Mouse (Mus musculus): ENCODE measurements around the gene Igsf1. TPM values are rescaled to one million over a fixed set of nuclear protein-coding genes. Genes with fewer than 3 reads are reported as not detected.
A peak's percentile ranks its signal among the peaks of the same experiment; 100 is the strongest.

Gene Igsf1
- 7.2 and 10.3 TPM in 2 replicates for polyA plus RNA-seq (2011; ENCODE audit: insufficient read depth, insufficient read length, low read depth, missing spikeins)

DNA sequence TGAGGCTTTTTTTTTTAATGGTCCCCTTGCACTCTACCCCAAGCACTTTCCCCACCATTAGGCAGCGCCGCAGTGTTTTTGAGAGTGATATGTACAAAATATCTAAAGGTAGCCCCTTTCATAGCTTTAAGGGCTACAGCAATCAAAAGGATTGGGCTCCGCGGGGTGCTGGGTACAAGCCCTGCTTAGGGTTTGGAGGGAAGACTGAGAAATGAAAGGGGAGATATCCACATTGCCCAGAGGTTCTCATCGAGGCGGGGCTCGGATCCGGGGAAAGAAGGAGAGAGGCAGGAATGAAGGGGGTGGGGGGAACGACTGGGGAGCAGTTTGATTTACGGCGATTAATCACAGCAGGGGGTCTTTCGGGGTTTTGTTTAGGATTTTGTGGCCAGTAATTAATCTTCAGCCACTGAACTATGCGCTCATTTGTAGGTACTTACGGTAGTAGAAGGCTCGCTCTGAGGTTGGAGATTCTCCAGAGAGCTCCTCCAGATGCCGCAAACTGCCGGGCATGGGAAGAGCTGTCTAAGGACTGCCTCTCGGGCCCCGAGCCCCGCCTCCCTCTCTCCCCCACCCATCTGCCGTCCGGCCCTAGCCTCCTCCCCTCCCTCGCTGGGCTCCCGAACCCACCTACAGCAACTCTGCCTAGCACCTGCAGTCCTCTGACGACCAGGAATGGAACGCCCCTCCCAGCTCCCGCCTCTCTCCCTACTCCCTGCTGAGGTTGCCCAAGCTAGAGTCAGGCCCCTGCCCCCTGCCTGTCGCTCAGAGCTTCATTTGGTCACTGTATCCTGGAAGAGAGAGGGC lies at the start of gene Igsf1:
Gene Igsf1, minus strand, starts transcription at position 537 of the 807 bp plus-strand sequence.
- Histone ChIP-seq H3K9me3 (replicated peaks; ENCODE audit: control insufficient read depth, insufficient read depth, low read length, poor library complexity, severe bottlenecking) (no peaks in the 10 kb centered on the region), H3K9ac (ENCODE audit: low read depth, poor library complexity, severe bottlenecking) (0 out of 2 replicates have a peak within 1 kb of the TSS, but pooled peaks have one; percentile 34), H3K36me3 (ENCODE audit: control insufficient read depth, insufficient read depth, low read length, poor library complexity, severe bottlenecking) (no peaks in the 10 kb centered on the region), H3K27me3 (ENCODE audit: control insufficient read depth, insufficient read depth, low read length, poor library complexity, severe bottlenecking) (no peaks in the 10 kb centered on the region), H3K4me3 (ENCODE audit: low read depth, low read length) (peak within 1 kb of the TSS; percentile 70), H3K4me1 (ENCODE audit: control insufficient read depth, insufficient read depth, low read length) (no peaks in the 10 kb centered on the region), H3K27ac (ENCODE audit: insufficient read depth, low read length) (no peak within 1 kb of the TSS)
- TF ChIP-seq CTCF (IDR thresholded peaks at IDR 0.05; ENCODE audit: low read depth, low read length) = no peak
- no peak for TF ChIP-seq POLR2A (IDR thresholded peaks at IDR 0.05; ENCODE audit: insufficient read depth, low read length)
- TF ChIP-seq EP300 (IDR thresholded peaks at IDR 0.05; ENCODE audit: insufficient read depth, low read depth, low read length) = no peak

DNA sequence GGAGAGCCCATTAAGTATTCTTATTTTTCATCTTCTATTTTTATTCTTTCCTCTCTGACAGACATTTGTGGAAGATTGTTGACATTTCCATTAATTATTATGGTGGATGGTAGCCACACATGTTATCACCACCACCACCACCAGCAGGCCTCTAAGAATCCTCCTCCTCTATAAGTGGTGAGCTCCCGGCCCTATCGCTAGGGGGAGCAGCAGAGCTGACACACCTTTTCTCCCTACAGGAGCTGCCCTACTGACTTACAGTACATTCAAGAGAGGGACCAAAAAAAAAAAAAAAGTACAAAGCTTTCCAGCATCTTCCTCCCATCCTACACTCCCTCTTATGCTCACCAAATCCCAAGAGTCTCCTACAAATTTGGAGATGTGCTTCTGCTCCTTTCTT lies 26.7 kb downstream of the Igsf1 start:
- H3K9me3 ChIP-seq (replicated peaks; ENCODE audit: control insufficient read depth, insufficient read depth, low read length, poor library complexity, severe bottlenecking) = no peaks in the 10 kb centered on the region
- H3K36me3 ChIP-seq (ENCODE audit: control insufficient read depth, insufficient read depth, low read length, poor library complexity, severe bottlenecking) = no peaks in the 10 kb centered on the region
- no peaks in the 10 kb centered on the region for H3K27me3 ChIP-seq (ENCODE audit: control insufficient read depth, insufficient read depth, low read length, poor library complexity, severe bottlenecking)
- no peak overlapping the region for H3K27ac ChIP-seq (ENCODE audit: insufficient read depth, low read length)
- H3K9ac ChIP-seq (ENCODE audit: low read depth, poor library complexity, severe bottlenecking) = no peak overlapping the region
- no peaks in the 10 kb centered on the region for H3K4me1 ChIP-seq (ENCODE audit: control insufficient read depth, insufficient read depth, low read length)
- H3K4me3 ChIP-seq (ENCODE audit: low read depth, low read length) = no peak overlapping the region
- TF ChIP-seq CTCF (IDR thresholded peaks at IDR 0.05; ENCODE audit: low read depth, low read length) (peak; percentile 11), POLR2A (IDR thresholded peaks at IDR 0.05; ENCODE audit: insufficient read depth, low read length) (no peak), EP300 (IDR thresholded peaks at IDR 0.05; ENCODE audit: insufficient read depth, low read depth, low read length) (no peak)

DNA sequence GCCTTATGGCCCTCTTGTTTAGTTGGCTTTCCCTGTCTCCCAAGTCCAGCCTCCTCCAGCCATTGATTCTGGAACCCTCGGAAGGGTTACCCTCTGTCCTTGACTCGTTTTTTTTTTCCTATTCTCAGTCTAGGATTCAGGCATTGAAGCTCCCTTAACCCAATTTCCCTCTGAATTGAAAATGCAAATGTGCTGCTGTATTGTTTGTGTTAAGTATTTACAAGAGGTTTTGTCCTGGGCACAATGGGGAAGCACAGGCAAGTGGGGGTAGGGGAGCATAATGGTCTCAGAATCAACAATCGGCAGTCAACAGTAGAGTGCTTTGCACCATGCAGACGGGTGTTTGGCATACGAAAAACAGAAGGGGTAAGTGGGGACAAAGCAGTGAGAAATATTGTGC lies 52.4 kb downstream of the Igsf1 start:
- no peak for TF ChIP-seq CTCF (IDR thresholded peaks at IDR 0.05; ENCODE audit: low read depth, low read length)
- TF ChIP-seq EP300 (IDR thresholded peaks at IDR 0.05; ENCODE audit: insufficient read depth, low read depth, low read length) = 0 out of 2 replicates have a peak, but pooled peaks have one; percentile 48
- Histone ChIP-seq H3K4me3 (ENCODE audit: low read depth, low read length) (no peak overlapping the region), H3K4me1 (ENCODE audit: control insufficient read depth, insufficient read depth, low read length) (no peaks in the 10 kb centered on the region), H3K27ac (ENCODE audit: insufficient read depth, low read length) (no peak overlapping the region; the same call in 1 of the 2 replicates), H3K27me3 (ENCODE audit: control insufficient read depth, insufficient read depth, low read length, poor library complexity, severe bottlenecking) (no peaks in the 10 kb centered on the region), H3K9ac (ENCODE audit: low read depth, poor library complexity, severe bottlenecking) (no peak overlapping the region), H3K36me3 (ENCODE audit: control insufficient read depth, insufficient read depth, low read length, poor library complexity, severe bottlenecking) (no peaks in the 10 kb centered on the region), H3K9me3 (replicated peaks; ENCODE audit: control insufficient read depth, insufficient read depth, low read length, poor library complexity, severe bottlenecking) (no peaks in the 10 kb centered on the region)

DNA sequence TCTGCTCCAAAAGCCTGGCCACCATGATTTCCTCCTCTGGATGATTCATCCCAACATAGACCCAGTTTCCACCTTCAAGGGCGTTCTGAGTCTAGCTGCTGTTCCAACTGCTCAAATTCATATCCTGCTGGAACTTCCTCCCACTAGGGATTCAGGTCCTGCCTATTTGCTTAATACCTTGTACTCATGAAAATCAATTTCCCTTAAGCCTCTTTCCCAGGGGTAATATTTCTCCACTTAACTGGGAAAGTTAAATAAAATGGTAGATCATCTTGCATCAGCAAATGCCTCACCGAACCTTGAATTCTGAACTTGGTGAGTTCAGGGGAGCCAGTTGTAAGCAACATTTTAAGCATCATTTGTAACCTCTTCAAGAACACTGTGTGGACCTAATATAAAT lies 62.6 kb downstream of the Igsf1 start, which contains the start of gene Olfr1321:
Gene Olfr1321, minus strand, starts transcription at position 101 of the 400 bp plus-strand sequence.
- Histone ChIP-seq H3K4me1 (ENCODE audit: control insufficient read depth, insufficient read depth, low read length) (no peaks in the 10 kb centered on the region), H3K36me3 (ENCODE audit: control insufficient read depth, insufficient read depth, low read length, poor library complexity, severe bottlenecking) (no peaks in the 10 kb centered on the region), H3K27ac (ENCODE audit: insufficient read depth, low read length) (no peak within 1 kb of the TSS), H3K9ac (ENCODE audit: low read depth, poor library complexity, severe bottlenecking) (no peak within 1 kb of the TSS), H3K27me3 (ENCODE audit: control insufficient read depth, insufficient read depth, low read length, poor library complexity, severe bottlenecking) (no peaks in the 10 kb centered on the region), H3K4me3 (ENCODE audit: low read depth, low read length) (no peak within 1 kb of the TSS), H3K9me3 (replicated peaks; ENCODE audit: control insufficient read depth, insufficient read depth, low read length, poor library complexity, severe bottlenecking) (no peaks in the 10 kb centered on the region)
- TF ChIP-seq POLR2A (IDR thresholded peaks at IDR 0.05; ENCODE audit: insufficient read depth, low read length) = no peak
- no peak for TF ChIP-seq EP300 (IDR thresholded peaks at IDR 0.05; ENCODE audit: insufficient read depth, low read depth, low read length)
- TF ChIP-seq CTCF (IDR thresholded peaks at IDR 0.05; ENCODE audit: low read depth, low read length) = no peak

Other genes with a start within 250 kb of the Igsf1 start
- gene Olfr1320, start 125.4 kb downstream of the Igsf1 start, polyA plus RNA-seq (2011; ENCODE audit: insufficient read depth, insufficient read length, low read depth, missing spikeins) = not detected in 2 replicates
- gene Olfr1321, start 62.7 kb downstream of the Igsf1 start, polyA plus RNA-seq (2011; ENCODE audit: insufficient read depth, insufficient read length, low read depth, missing spikeins) = not detected in 2 replicates
- not detected in 2 replicates for gene Olfr1322, start 93.7 kb upstream of the Igsf1 start, polyA plus RNA-seq (2011; ENCODE audit: insufficient read depth, insufficient read length, low read depth, missing spikeins)
- gene Olfr1323, start 221.6 kb upstream of the Igsf1 start, polyA plus RNA-seq (2011; ENCODE audit: insufficient read depth, insufficient read length, low read depth, missing spikeins) = not detected in 2 replicates

Measured in ES-Bruce4 (cell line).